Mouse (Mus musculus): Measurements from ENCODE around the gene Mapt. TPM values are rescaled to one million over a fixed set of nuclear protein-coding genes. Genes with fewer than 3 reads are reported as not detected.
"Not testable (repeated sequence)": the region's sequence is repeated elsewhere in the genome, so short reads cannot be mapped to it uniquely, and the experiment has no call there.

Gene Mapt
- polyA plus RNA-seq, 1 experiment = 4.1 TPM

GRCm38 (mm10) chr11:104233101-104233500 lies 1.9 kb downstream of the Mapt start:
- DNase-seq (ENCODE audit: low read depth) = no peak

- DNase-seq (ENCODE audit: low read depth) = no peak
Measured at GRCm38 (mm10) chr11:104233574-104234206, 2.5 kb downstream of the Mapt start.

GRCm38 (mm10) chr11:104234680-104235079 lies 3.5 kb downstream of the Mapt start:
- no peak for DNase-seq (ENCODE audit: low read depth)

- no peak for DNase-seq (ENCODE audit: low read depth)
Measured at GRCm38 (mm10) chr11:104235881-104236280, 4.7 kb downstream of the Mapt start.

DNA sequence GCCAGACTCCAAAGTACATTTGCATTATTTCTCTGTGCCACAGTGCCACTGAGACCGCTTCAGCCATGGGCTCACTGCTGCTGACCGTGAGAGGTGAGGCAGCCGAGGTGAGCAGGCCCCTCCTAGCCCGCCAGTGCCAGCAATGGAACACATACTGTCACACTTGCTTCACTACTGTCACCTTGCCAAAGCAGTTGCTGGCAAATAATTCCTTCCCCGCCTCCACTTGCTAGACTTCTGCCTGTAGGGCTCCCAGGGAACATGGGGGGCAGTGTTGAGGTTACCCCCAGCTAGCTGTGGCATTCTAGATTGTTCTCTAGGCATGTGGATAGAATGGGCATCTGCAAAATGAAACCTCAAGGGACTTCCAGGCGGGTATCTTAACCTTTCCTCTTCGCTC lies 6.0 kb downstream of the Mapt start:
- no peak for DNase-seq (ENCODE audit: low read depth)

GRCm38 (mm10) chr11:104237958-104238747 lies 7.0 kb downstream of the Mapt start:
- no peak for DNase-seq (ENCODE audit: low read depth)

DNA sequence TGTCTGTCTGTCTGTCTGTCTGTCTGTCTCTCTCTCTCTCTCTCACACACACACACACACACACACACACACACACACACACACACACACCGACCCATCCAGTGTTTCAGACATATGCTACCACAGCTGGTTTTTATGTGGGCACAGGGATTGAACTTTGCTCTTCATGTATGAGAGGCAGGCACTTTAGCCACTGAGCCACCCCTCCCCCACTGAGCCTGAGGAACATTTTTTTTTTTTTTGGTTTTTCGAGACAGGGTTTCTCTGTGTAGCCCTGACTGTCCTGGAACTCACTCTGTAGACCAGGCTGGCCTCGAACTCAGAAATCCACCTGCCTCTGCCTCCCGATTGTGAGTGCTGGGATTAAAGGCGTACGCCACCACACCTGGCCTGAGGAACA lies 14.3 kb downstream of the Mapt start:
- DNase-seq (ENCODE audit: low read depth) = not testable (repeated sequence)

- DNase-seq (ENCODE audit: low read depth) = no peak
Measured at GRCm38 (mm10) chr11:104246171-104246694, 15.0 kb downstream of the Mapt start.

DNA sequence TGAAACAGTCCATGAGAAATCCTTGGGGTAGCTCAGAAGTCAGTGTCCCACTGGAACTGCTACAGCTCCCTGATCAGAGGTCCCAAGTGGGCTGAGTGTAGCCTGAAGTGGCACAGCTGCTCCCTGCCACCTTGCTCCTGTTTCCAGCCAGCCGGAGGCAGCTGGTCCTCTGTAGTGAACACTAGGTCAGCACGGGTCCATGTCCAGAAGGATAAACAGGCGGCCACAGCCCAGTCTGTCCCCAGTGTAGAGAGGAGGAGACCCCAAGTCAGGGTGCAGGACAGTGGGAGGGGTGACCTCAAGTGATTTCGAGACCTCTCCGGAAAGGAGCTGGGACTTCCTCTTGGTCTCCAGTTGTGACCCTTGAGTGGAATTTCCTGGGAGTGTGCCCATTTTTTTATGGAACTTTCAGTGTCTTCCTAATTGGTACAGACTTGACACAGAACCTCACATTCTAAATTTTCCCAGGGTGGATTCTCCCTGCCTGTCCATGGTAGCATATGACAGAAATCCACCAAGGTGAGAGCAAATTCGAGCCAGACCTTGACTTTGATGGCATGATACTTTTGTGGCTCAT lies 16.0 kb downstream of the Mapt start:
- no peak for DNase-seq (ENCODE audit: low read depth)

DNA sequence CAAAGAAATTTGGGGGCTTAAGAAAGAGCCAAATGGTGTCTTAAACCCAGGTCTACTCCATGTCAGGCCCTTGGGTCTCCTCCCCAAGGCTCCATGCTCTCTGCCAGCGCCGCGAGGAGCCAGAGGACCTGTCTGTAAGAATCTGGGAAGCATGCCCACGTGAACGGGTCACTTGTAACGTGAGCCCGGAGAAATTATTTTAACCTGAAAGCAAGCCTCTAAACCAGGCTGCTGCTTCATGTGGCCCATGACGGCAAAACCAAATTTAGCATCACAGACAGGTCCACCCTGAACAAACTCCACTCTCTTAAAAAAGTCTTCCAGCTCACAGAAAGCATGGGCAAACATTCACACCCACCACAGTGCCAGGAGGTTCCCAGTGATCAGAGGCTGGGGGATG lies 18.2 kb downstream of the Mapt start:
- DNase-seq (ENCODE audit: low read depth) = no peak

DNA sequence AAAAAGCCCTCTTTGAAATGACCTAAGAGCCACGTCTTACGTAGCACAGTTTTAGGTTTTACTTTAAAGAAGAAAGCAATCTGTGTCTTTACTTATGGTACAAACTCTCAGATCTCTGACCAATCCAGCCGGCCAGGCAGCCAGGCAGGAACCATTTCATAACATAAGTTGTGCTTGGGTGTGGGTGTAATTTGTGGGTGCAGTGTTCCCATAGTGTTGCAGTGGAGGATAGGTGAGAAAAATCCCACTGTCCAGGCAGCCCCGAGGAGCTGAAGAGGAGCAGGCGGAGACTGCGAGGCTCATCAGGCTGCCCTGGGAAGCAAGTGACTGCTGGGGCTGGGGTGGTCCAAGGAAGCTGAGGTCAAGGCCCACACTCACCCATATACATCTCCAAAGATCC lies 19.9 kb downstream of the Mapt start:
- no peak for DNase-seq (ENCODE audit: low read depth)

DNA sequence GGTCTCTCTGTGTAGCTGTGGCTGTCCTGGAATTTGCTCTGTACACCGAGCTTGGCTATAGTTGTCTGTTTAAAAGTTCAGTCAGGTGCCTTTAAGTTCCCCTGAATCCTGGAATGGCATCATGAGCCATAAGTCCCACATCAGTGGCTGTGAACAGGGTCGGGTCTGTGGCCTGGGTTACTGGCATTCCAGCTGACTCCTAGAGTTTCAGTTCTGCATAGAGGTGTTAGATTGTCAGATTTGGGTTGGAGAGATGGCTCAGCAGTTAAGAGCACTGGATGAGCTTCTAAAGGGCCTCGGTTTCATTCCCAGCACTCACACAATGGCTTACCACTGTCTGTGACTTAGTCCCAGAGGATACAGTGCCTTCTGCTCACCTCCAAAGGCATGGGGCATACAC lies 20.9 kb downstream of the Mapt start:
- DNase-seq (ENCODE audit: low read depth) = no peak

DNA sequence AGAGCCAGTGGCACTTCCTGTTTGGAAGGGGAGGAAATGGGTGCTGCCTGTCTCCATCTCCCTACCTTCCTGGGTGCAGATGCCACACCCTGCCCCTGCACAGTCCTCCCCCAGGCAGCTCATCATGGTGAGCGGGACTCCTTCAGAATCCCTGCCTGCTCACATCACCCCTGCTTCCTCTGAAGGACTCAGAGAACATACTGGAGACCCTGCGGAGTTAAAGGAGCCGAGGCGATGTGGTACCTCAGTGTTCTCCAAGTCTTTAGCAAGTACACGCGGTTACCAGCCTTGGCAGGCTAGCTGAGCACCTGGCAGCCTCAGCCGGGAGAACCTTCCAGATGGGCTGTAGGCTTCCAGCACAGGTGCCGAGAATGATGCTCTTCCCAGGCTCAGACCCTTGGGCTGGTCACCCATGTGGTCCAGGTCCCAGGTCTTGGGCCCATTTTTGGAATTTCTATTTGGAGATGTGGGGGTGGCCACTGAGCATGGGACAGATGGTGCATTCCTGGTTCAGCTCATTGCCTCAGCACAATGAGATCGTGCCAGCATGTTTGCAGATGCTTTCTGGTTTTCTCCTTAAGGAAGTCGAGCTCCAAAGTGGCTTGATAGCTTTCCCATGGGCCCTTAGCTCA lies 23.3 kb downstream of the Mapt start:
- no peak for DNase-seq (ENCODE audit: low read depth)

DNA sequence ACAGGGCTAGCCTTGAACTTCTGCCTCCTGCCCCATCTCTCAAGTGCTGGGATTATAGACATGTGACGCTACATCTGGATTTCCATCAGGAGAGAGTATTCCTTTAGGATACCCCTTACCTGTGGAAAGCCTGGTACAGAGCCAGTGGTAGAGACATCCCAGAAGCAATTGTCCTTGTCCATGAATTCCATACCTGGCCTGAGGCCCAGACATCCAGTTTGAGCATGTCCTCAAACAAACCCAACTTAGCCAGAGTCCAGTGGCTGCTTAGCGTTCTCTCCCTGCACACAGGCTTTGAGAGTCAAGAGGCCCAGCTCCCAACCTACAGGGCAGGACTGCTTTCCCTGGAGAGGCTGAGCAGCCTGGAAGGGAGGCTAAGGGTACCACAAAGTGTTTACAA lies 25.0 kb downstream of the Mapt start:
- DNase-seq (ENCODE audit: low read depth) = peak; percentile 37

DNA sequence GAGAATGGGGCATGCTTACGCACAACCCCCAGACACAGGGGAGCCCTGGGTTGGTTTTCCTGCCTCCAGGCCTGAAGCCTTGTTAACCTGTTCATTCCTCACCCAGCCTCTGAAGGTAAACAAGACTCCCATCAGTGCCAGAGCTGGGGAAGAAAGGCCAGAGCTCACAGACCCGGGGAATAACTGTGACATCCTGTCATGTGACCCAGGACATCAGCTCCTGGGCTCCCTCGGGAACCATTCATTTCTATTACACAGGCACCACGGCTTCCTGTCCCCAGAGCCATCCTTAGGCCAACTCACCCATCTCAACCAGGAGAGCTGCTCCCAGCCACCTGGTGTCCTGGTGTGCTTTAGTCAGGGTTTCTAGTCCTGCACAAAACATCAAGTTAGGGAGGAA lies 27.8 kb downstream of the Mapt start:
- DNase-seq (ENCODE audit: low read depth) = no peak

DNA sequence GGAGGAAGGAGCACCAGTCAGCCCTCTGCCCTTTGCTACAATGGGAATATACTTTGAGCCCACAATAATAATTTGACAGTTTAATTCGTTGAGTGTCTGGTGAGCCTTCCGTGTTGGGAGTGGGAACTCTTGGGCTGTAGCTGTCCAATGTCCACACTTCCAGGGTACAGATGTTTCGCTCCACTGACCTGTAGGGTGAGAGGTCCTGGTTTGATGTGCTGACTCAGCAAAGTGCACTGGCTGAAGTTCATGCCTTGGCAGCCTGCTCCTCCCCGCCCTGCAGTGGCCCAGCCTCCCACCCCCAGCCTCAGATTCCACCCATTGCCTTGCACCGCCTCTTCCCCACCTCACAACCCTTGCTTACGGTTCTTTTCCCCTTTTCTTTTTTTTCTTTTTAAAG lies 33.5 kb downstream of the Mapt start:
- DNase-seq (ENCODE audit: low read depth) = no peak

DNA sequence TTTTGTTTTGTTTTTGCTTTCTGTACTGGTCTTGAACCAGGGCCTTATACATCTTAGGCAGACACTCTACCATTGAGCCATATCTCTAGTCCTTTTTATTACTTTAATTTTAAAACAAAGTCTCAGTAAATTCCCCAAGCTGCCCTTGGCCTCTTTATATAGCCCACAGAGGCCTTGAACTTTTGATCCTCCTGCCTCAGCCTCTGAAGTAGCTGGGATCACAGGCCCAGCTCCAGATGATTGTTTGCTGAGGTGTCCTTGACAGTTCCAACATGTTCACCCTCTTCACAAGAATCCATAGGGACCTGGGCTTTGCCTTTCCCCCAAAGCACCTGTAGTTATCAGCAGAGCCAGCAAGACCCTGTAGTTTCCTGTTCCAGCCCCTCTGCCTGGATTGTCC lies 34.5 kb downstream of the Mapt start:
- no peak for DNase-seq (ENCODE audit: low read depth)

- no peak for DNase-seq (ENCODE audit: low read depth)
Measured at GRCm38 (mm10) chr11:104267380-104267779, 36.2 kb downstream of the Mapt start.

- DNase-seq (ENCODE audit: low read depth) = no peak
Measured at GRCm38 (mm10) chr11:104269385-104269822, 38.2 kb downstream of the Mapt start.

DNA sequence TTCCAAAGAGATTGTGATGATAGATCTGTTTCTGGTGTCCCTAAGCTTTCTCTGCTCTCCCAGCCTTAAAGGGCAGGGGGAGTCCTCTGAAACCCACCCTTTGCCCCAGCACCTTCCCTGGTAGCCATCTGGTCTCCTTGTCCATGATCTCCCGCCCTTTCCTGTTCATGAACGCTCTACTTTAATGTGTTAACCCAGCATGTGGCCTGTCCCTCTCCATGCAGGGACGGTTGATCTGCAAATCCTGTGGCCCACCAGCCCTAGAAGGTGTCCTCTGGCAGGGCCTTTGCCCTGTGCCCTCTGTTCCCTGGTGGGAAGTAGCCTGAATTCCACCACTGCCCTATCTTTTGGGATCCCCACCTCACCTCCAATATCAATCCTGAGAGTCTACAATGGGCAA lies 39.3 kb downstream of the Mapt start:
- DNase-seq (ENCODE audit: low read depth) = no peak

GRCm38 (mm10) chr11:104270876-104271275 lies 39.7 kb downstream of the Mapt start:
- no peak for DNase-seq (ENCODE audit: low read depth)

DNA sequence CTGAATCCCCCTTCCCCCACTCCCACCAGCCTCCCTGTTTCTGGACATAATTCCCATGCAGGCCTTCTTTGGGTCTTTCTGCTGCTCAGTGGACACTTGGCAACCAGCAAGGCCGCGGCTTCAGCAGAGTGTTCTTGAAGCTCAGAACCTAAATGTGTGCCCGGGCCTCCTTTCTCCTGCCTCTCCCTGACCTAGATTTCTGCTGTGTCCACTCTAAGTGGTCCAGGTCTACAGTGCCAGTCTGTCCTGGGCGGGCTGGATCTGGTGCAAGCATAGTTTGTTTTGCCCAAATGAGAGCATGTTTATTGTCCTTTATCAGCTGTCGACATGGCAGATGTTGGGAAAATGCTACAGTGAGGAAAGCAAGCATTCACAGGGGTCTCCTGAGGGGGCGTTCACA lies 40.7 kb downstream of the Mapt start:
- DNase-seq (ENCODE audit: low read depth) = no peak

Measured in gonadal fat pad, adult 2 months (tissue).